Mouse (Mus musculus) adrenal gland, postnatal 10 days (tissue): Measurements from ENCODE around the gene Iqgap1. TPM values are rescaled to one million over a fixed set of nuclear protein-coding genes. Genes with fewer than 3 reads are reported as not detected.

ENCODE experiments used
- DNase-seq: peaks from one replicate; pipeline ENCODE4 v3.0.0; 2021; ENCODE audit warnings: mixed read lengths
- total RNA-seq, 2 experiments: library from RNA; stranded (reverse); gene quantifications; 2 replicates each; pipeline ENCODE4 v1.2.3; 2021

The Iqgap1 gene
- total RNA-seq, 2 experiments from 2014 or later: 76.2 to 86.8 TPM

DNA sequence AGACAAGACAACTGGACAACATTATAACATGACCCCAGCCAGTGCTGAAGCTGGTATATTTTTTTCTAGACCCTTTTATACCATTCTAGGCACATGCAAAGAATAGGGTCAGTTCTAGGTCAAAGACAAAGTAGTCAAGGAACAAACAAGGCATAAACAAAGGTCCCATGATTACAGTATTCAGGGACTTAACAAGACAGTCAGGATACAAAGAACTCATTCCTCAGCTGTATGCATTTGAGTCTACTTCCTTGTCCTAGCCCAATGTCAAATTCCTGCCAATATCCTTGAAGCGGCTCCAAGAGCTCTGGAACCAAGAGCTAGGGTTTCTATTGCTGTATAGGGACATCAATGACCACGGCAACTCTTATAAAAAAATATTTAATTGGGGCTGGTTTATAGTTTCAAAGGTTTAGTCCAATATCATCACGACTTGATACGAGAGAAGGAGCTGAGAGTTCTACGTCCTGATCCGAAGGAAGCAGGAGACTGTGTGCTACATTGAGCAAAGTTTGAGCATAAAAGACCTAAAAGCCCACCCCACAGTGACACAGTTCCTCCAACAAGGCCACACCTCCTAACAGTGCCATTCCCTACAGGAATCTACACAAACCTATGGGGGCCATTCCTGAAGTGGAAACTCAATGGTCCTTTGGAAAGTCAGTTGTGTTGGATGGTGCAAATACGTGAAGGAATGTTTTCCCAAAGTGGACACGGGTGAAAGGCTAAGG, 18.3 kb upstream of the Iqgap1 start:
- DNase-seq: no peak

DNA sequence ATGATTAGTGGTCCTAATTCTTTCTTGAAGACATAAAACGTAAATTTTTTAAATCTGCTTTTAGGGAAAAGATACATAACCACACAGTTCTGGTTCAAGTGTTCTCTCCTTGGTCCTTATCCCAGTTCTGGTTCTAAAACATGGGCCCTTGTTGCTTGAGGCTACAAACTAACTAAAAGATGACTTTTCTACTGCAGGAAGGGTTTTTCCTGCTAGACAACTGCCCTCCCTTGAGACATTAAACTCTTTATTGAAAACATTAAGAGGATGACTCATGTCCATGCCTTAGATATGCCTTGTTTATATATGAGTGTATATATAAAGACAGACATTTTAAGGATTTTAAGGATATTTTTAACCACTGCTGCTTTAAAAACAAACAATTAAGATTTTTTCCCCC, 17.4 kb upstream of the Iqgap1 start:
- no peak for DNase-seq

DNA sequence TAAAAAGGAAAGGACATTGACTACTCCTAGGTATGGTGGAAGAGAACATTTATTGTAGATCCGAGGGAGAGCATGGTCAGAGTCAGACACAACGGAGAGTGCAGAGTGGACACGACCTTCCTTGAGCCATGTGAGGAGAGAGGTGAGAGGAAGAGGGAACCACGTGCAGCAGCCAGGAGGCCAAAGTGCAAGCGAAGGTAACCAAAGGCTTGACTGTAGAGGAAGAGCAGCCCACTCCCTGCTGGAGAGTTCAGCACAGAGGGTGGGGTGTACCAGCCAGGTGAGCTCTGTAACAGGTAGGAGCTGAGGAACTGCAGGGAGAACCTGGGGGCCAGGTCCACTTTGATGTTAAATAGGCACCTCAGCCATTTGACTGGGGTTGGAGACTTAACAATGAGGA, 16.4 kb upstream of the Iqgap1 start:
- DNase-seq: no peak

DNA sequence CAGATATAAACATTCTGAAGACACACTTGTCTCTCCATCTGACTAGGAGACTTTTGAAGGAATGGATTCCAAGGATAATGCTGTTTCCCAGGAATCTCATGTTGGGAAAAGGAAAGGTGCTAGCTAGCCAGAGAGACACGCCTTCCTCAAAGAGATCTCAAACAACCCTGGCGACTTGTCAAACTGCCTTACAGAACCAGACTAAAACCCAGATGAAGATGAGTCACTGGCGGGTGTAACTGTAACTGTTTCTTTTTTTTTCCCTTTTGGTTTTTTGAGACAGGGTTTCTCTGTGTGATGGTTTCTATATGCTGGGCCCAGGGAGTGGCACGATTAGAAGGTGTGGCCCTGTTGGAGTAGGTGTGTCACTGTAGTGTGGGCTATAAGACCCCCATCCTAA, 15.2 kb upstream of the Iqgap1 start:
- no peak for DNase-seq

DNA sequence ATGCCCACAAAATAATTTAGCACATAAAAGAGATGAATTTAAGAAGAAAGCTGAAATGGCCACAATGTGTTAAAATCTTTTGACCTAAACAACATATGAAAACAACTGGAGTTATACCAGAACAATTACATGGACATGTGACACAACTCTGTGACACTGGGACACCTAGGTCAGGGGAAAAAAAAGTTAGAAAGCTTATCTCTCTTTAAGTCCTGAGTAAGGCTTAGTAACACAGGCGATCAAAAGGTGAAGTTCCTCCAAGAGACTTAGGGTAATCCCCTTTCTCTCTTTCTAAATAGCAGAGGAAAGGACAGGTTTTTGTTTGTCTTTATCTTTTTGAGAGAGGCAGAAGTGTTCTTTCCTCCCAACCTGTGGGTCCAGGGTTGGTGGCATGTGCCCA, 14.5 kb upstream of the Iqgap1 start:
- DNase-seq: no peak

DNA sequence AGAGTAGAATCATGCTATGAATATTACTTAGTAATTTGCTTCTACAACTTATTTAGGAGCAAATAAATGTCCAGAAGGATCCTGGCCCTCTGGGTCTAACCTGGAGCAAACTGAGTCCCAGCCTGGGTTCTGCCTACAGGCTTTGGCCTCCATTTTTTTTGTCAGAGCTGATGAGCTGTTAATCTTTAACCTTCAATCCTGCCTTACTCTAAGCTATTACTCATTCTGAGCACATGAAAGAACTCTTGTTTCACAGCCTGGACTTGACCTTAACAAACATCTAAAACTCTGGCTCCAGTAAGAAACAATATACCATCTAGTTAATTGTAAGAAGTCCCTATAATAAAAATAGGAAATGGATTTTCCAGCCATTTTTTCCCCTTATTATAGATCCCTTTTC, 14.0 kb upstream of the Iqgap1 start:
- DNase-seq: no peak

DNA sequence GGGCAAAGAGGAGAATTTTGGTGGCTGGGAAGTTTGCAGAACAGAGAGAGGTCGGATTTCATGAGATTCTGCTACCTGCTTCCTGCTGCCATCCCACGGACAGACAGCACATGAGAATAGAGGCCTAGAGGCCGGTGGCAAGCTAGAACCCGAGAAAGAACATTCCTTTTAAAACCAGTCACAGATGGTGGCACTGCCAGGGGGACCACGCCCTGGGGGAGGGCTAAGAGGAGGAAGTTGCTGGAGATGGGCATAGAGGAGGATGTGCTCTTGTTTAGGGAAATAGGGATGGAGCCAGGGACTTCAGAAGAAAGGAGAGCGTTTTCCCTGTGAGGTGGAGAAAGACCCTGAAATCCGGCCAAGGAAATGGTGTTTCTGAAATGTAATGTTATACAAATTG, 12.5 kb upstream of the Iqgap1 start:
- DNase-seq: no peak

DNA sequence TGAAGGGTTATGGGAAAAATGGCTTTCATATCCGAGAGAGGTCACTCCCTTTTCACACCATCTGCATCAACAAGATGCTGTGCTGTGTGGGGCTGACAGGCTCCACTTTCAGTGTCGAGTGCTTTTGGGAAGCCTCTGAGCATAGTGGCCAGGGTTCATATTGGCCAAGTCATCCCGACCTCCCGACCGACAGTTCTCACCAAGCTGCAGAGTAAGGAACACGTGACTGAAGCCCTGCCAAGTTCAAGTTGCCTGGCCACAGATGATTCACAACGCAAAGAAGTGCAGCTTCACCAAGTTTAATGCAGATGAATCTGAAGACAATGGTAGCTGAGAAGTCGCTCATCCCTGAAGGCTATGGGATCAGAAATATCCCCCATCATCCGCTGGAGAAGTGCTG, 12.0 kb upstream of the Iqgap1 start:
- DNase-seq: peak; percentile 50

DNA sequence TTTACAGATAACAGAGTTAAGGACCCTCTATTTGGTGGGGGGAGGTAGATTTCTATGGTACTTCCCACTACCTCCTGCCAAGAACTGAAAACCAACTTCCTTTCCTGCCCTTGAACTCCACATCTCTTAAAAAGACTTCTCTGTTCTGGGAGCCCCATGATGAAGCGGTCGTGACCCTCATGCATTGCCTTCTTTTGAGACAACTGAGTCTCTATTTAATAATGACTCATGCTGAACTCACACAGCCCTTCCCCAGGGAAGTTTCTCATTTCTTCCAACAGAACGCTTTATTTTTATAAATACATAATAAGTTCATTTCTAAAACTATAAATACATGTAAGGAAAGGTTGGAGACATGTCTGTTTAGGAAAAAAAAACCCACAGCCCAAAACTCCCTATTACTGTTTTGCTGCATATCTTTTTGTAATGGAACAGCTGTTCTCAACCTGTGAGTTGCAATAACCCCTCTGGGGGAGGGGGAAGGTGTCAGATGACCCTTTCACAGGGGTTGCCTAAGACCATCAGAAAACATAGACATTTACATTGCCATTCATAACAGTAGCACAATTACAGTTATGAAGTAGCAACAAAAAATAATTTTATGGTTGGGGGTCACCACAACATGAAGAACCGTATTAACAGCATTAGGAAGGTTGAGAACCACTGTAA, 10.3 kb upstream of the Iqgap1 start:
- no peak for DNase-seq

DNA sequence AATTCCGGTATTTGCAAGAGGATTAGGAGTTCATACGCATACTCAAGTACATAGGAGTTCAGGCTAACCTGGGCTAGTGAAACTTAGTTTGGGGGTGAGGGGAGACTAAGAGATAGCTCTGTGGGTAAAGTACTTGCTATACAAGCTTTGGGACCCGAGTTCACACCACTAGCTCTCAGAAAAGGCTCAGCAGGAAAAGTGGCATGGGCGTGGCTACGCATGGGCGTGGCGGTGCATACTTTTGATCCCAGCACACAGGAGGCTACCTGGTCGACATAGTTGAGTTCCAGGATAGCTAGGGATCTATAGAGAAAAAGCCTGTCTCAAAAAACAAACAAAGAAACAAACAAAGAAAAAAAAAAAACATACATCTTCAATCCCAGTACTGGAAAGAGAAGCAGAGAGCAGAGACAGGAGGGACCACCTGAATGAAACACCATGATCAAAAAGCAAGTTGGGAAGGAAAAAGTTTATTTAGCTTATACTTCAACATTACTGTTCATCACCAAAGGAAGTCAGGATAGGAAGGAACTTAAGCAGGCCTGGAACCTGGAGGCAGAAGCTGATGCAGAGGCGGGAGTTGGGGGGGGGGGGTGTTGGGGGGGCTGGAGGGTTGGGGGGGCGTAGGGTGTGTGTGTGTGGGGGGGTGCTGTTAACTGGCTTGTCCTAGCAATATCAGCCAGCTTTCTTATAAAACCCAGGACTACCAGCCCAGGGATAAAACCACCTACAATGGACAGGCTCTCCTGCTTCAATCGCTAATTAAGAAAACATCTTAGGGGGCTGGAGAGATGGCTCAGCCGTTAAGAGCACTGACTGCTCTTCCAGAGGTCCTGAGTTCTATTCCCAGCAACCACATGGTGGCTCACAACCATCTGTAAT, 8.1 kb upstream of the Iqgap1 start:
- DNase-seq: no peak

DNA sequence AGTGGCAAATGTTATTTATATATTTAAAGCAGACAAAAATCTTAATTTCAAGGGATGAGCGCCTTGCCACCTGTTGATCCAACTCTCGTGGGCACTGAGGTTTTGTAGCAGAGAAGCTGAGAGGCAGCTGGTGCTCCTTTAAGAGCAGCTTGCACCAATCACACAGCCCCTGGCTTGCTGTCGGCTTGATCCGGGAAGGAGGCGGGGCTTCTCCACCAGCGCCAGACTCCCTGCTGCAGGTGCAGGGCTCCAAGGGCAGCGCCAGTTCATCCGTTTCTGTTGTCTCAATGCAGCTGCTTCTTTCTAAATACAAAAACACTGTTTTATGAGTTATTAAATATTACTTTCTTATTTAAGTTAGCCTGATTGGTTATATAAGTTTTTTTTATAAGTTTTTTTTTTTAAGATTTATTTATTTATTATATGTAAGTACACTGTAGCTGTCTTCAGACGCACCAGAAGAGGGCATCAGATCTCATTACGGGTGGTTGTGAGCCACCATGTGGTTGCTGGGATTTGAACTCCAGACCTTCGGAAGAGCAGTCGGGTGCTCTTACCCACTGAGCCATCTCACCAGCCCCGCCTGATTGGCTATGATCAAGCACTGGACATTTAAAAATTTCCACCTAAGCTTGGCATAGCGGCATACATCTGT, 7.3 kb upstream of the Iqgap1 start:
- peak; percentile 66 for DNase-seq

DNA sequence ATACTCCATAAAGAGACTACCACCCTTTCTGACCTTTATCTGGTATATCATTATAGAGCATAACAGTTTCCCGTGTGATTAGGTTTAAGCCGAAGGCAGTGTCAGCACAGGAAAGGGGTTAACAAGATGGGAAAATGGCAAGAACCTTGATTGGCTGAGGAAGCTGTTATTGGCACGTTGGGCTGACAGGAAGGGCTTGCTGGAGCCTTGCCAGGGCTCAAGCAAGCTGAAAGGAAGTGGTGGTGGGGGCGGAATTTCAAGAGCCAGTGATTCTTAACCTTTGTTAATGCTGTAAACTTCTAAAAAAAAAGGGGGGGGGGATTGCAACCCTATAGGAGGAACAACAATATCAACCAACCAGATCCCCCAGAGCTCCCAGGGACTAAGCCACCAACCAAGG, 6.4 kb upstream of the Iqgap1 start:
- DNase-seq: peak; percentile 16

DNA sequence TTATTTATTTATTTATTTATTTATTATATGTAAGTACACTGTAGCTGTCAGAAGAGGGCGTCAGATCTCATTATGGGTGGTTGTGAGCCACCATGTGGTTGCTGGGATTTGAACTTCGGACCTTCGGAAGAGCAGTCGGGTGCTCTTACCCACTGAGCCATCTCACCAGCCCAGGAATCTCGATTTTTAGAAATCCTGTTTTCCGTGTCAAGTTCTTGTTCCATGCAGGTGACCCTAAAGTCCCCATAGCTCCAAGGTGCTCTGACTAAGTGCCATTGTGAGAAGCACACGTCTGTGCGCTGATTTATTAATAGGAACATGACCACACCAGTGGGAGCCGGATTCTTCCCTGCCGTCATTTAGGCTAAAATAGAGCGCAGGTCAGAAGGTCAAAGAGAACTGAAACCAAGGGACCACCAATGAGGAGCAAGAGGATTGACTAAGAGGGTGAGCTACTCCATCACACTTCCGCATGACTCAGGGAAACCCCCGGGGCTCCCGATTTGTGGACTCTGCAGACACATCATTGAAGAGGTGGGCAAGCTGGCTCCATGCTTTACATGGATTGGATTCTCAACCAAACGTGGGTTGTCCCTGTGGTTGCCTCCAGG, 4.5 kb upstream of the Iqgap1 start:
- DNase-seq: no peak

DNA sequence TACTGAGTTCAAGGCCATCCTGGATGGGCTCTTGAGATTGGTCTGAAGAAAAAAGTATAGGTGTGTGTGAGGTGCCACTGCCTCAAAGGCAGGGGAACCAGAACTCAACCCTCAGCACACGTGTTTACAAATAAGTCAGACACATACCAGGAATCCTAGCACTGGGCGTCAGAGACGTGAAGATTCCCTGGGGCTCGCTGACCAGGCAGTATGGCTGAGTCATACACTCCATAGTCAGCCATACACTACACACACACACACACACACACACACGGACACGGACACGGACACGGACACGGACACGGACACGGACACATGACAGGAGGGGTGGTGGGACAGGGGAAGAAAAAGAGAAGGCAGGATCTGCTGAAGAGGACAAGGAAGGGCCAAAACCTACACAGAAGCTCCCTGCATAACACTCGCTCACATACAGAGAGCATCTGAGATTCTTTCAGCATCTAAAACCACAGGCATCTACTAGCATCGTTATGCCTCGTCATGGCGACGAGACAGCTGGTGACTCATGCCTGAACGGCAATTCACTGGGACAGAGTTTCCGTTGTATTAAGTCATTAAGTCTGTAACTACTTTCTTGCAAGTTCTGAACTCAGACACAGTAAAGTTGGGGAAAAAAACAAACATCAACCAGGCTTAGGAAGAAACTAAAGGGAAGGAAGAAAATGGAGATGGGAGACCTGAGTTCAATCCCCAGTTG, 2.5 kb upstream of the Iqgap1 start:
- DNase-seq: peak; percentile 51

DNA sequence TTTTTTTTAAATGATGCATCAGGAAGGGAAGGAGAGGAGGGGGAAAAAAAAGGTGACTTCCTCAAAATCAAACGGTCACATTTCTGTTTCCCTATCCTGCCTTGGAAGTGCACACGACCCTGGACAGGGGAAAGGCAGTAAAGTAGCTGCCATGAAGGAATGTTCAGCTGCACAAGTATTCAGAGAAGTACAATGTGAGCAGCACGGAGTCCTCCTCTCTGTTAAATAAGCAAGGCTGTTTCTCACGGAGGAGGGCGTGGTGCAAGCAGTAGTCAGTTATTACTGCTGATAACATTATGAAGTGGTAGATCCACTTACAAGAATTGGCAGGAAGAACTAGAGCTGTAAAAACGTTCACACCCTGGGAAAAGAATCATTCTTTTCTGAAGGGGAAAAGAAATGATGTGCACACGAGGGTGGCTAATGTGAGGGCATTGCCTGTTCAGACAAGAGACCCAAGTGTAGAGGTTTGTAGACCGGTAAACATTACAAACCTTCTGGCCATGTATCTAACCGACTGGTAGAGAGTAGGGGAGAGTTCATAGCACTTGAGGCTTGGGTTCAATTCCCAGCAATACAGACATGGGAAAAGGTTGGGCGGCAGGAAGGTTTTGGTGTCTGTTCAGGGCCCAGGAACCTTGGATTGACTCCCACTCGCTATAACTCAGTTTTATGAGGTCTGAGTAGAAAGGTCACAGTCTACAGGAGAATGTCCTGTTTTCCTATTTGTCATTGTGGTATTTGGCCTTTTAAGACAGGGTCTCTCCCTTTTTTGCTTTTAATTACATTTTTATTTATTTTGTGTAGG, 1.7 kb downstream of the Iqgap1 start:
- DNase-seq: peak; percentile 33

DNA sequence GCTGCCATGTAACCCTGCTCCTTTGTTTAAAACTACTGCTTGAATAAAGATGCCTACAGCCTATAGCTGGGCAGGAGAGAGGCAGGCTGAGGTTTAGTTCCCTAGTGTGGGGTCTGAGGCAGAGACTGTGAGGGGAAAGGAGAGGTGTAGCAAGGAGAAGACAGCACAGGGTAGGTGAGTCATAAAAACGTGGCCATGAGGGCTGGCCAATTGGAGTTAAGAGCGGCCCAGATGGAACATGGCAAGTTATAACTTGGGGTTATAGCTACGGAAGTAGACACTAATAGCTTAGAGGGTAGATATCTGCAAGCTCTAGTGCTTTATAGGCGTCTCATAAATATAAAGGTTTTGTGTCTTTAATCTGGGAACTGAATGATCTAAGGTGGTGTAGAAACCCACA, 2.5 kb downstream of the Iqgap1 start:
- no peak for DNase-seq

DNA sequence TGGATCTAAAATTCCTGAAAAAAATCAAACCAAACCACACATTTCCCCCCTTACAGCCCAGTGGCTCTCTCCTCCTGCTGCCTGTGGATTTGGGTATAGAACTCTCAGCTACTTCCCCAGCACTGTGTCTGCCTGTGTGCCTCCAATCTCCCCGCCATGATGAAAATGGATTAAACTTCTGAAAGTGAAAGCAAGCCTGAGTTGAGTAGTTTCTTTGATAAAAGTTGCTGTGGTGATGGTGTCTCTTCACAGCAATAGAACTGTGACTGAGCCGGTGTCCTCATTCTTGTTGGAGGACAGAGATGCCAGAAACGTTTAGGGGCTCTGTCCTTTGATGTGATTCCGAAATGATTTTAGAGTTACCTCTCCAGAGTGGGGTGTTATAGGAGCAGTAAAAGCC, 4.9 kb downstream of the Iqgap1 start:
- no peak for DNase-seq

DNA sequence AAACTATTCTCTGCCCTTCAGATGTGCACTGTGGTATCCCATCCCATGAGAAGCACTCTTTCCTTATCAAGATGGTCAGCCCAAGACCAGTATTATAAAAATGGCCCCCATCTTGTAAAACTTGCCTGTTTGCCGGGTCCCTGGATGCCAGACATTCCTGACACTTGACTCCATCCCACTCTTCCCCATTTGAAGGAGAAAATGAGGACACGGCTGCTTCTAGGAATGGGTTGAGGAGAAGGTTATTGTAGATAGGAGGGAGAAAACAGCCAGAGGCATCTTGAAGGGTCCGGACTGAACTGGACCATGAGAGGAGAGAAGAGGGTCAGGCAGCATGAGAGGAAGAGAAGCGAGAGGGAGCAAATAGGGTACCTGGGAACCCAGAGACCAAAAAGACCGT, 9.1 kb downstream of the Iqgap1 start:
- DNase-seq: no peak

DNA sequence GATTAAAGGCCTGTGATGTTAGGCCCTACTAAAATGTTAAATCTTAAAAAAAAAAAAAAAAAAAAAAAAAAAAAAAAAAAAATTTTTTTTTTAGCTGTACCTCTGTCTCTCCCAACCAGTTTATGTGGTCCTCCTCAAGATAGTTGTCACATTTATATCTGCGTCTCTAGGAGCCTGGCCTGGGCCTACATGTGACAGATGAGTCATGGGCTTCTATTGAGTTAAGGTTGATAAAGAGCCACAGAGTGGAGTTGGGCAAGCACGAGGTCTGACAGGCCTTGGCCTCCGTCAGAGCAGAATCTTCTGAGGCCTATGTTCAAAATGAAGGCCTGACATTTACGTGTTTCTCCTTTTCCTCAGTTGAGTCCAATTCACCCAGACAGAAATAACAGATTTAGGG, 12.4 kb downstream of the Iqgap1 start:
- peak; percentile 30 for DNase-seq

DNA sequence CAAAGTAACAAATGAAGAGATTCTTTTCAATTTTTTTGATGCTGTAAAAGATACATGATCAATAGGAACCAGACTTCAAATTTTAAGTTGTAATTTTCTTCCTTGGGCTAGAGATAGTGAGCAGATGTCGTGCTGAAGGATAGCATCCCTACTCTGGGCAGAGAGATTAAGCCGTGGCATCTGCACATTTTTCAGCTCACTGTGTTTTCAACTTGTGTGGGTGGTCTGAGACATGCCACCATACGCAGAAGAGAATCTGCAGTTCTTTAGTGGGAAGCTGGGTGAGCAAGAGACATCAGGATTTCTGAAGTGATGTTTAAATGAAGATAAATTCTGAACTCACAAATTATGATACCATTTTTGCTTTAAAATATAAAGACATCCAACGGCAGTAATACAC, 19.4 kb downstream of the Iqgap1 start:
- DNase-seq: no peak
